Mouse (Mus musculus): ENCODE data around the gene Olfr1009. TPM values are rescaled to one million over a fixed set of nuclear protein-coding genes. Genes with fewer than 3 reads are reported as not detected.
"Not testable (repeated sequence)": the region's sequence is repeated elsewhere in the genome, so short reads cannot be mapped to it uniquely, and the experiment has no call there.

Gene Olfr1009
- not detected in 2 replicates for polyA plus RNA-seq (2015; fragmentation: Nextera tagmentation; extraction: Ambion mirVana)

DNA sequence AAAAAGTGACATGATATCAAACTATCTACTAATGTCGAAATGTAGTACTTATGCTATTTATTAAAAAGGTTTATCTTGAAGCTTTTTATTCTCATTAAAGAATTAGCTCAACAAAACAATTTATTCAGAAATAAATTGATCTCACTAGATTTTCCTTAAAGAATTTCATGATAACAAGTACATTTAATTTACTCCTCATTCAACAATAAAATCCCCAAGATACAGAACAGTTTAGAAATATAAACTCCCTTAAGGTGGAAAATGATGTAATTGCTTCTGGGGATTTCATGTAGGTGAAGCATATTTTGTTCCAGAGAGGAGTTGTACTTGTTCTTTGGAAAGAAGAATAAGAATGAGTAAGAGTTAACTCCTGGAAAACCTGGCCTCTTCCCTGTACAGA, at the start of gene Olfr1009:
Gene Olfr1009, plus strand, starts transcription at position 301 of the 400 bp plus-strand sequence.
- Histone ChIP-seq H3K27ac (no peak within 1 kb of the TSS), H3K4me3 (no peak within 1 kb of the TSS), H3K4me2 (no peak within 1 kb of the TSS), H3K4me1 (no peaks in the 10 kb centered on the region), H3K9ac (no peak within 1 kb of the TSS), H3K9me3 (no peaks in the 10 kb centered on the region), H3K36me3 (no peaks in the 10 kb centered on the region), H3K27me3 (no peaks in the 10 kb centered on the region)
- WGBS, result 89% methylated on average over 1 of the region's 1 CpGs
- no peak for ATAC-seq (ENCODE audit: insufficient number of reproducible peaks, insufficient read depth, low FRiP score, low TSS enrichment, low read depth)

DNA sequence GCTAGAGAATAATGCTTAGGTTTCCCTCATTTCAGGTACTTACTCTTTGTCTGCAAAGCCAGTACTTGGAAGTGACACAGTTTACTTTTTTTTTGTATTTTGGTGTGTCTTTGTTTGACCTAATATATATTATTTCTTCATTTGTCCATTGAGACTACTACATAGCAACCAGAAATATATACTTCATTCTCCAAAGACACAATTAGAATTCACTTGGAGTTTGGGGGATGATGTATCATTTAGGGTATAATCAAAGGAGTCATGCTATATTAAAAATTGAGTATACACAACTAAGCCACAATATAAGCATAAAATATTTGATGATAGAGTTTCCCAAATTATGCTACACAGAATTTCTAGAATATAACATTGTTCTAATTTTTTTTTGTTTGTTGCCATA, 36.6 kb upstream of the Olfr1009 start, which contains the start of gene Olfr1006:
Gene Olfr1006, minus strand, starts transcription at position 101 of the 400 bp plus-strand sequence.
- no peak within 1 kb of the TSS for H3K4me2 ChIP-seq
- H3K27ac ChIP-seq, result no peak within 1 kb of the TSS
- H3K36me3 ChIP-seq, result no peaks in the 10 kb centered on the region
- ATAC-seq (ENCODE audit: insufficient number of reproducible peaks, insufficient read depth, low FRiP score, low TSS enrichment, low read depth), result no peak
- no peaks in the 10 kb centered on the region for H3K27me3 ChIP-seq
- H3K4me1 ChIP-seq, result no peaks in the 10 kb centered on the region
- no peaks in the 10 kb centered on the region for H3K9me3 ChIP-seq
- no peak within 1 kb of the TSS for H3K4me3 ChIP-seq
- no peak within 1 kb of the TSS for H3K9ac ChIP-seq

DNA sequence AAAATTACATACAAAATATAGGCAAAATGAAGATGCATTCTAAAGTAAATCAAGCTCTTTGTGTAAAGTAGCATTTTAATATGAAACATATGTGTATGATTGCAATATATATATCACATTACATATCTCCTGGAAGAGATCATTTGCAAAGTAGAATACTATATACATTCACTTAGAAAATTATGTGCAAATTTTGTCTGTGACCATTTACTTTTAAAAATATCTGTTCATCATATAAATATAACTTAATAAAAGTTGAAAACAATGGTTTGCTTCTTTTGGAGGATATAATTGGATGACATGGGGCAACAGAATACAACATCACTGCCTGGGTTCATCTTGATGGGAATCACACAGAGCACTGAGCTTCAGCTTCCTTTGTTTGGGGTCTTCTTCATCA, 26.1 kb upstream of the Olfr1009 start, which contains the start of gene Olfr1008:
Gene Olfr1008, plus strand, starts transcription at position 301 of the 400 bp plus-strand sequence.
- Histone ChIP-seq H3K4me1 (no peaks in the 10 kb centered on the region), H3K27ac (no peak within 1 kb of the TSS), H3K27me3 (no peaks in the 10 kb centered on the region), H3K4me3 (no peak within 1 kb of the TSS), H3K9ac (no peak within 1 kb of the TSS), H3K9me3 (0 out of 2 replicates have a peak, but pooled peaks cover 3% of the 10 kb centered on the region), H3K4me2 (no peak within 1 kb of the TSS), H3K36me3 (no peaks in the 10 kb centered on the region)
- no peak for ATAC-seq (ENCODE audit: insufficient number of reproducible peaks, insufficient read depth, low FRiP score, low TSS enrichment, low read depth)

- H3K4me1 ChIP-seq; H3K27me3 ChIP-seq; H3K9ac ChIP-seq; H3K4me2 ChIP-seq; H3K4me3 ChIP-seq; H3K27ac ChIP-seq; ATAC-seq (ENCODE audit: insufficient number of reproducible peaks, insufficient read depth, low FRiP score, low TSS enrichment, low read depth); H3K36me3 ChIP-seq; H3K9me3 ChIP-seq: not testable (repeated sequence)
- 78% methylated on average over 2 of the region's 2 CpGs for WGBS
Measured at GRCm38 (mm10) chr2:85710680-85711079, 4.5 kb upstream of the Olfr1009 start.

DNA sequence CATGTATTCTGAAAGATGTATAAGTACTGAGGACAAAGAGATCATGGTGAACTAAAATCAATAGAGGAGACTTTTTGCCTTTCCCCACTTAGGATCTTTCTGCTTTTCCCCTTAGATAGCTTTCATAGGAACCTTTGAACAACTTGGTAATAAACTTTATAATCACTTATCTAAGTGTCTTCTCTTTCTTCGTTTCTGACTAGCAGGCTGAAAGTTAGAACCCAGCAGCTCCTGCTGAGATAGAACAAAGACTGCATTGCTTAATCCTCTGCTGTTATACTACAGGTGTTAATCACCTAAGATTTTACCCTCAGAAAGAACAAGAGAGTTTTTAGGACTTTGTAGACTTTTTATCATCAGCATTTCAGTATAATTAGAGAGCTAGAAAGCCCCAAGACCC, 4.1 kb upstream of the Olfr1009 start:
- Histone ChIP-seq H3K27me3 (no peaks in the 10 kb centered on the region), H3K36me3 (no peaks in the 10 kb centered on the region), H3K4me1 (no peaks in the 10 kb centered on the region), H3K27ac (no peak overlapping the region), H3K4me2 (no peak overlapping the region), H3K4me3 (no peak overlapping the region), H3K9me3 (no peaks in the 10 kb centered on the region), H3K9ac (no peak overlapping the region)
- WGBS, result 39% methylated on average over 1 of the region's 1 CpGs
- no peak for ATAC-seq (ENCODE audit: insufficient number of reproducible peaks, insufficient read depth, low FRiP score, low TSS enrichment, low read depth)

DNA sequence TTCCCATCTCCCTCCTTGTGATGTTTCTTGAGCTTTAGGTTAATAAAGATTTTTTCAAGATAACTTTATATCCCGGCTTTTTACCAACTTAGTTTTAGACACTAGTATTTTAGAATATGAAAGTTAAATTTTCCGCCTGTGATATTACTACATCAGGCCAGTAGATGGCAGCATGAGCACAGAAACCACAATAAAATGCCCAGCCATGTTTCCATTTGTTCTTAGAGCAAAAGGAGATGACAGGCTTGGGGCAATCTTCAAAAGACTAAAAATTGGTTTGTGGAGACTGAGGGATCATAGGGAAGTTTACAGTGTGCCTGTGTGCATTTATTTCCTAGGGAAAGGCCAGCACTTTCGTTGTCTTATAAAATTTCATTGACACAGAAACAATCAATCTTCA, 10.6 kb downstream of the Olfr1009 start:
- Histone ChIP-seq H3K27ac (no peak overlapping the region), H3K4me1 (no peaks in the 10 kb centered on the region), H3K27me3 (no peaks in the 10 kb centered on the region), H3K4me2 (no peak overlapping the region), H3K36me3 (no peaks in the 10 kb centered on the region), H3K9ac (no peak overlapping the region), H3K4me3 (no peak overlapping the region), H3K9me3 (no peaks in the 10 kb centered on the region)
- WGBS, result 12% methylated on average over 3 of the region's 3 CpGs
- ATAC-seq (ENCODE audit: insufficient number of reproducible peaks, insufficient read depth, low FRiP score, low TSS enrichment, low read depth), result no peak

GRCm38 (mm10) chr2:85753822-85754221, 38.6 kb downstream of the Olfr1009 start:
- H3K27ac ChIP-seq, result no peak overlapping the region
- no peak overlapping the region for H3K4me3 ChIP-seq
- no peak overlapping the region for H3K9ac ChIP-seq
- no peaks in the 10 kb centered on the region for H3K27me3 ChIP-seq
- H3K36me3 ChIP-seq, result no peaks in the 10 kb centered on the region
- H3K4me1 ChIP-seq, result no peaks in the 10 kb centered on the region
- 74% methylated on average over 4 of the region's 4 CpGs for WGBS
- H3K4me2 ChIP-seq, result no peak overlapping the region
- no peaks in the 10 kb centered on the region for H3K9me3 ChIP-seq
- ATAC-seq (ENCODE audit: insufficient number of reproducible peaks, insufficient read depth, low FRiP score, low TSS enrichment, low read depth), result no peak

DNA sequence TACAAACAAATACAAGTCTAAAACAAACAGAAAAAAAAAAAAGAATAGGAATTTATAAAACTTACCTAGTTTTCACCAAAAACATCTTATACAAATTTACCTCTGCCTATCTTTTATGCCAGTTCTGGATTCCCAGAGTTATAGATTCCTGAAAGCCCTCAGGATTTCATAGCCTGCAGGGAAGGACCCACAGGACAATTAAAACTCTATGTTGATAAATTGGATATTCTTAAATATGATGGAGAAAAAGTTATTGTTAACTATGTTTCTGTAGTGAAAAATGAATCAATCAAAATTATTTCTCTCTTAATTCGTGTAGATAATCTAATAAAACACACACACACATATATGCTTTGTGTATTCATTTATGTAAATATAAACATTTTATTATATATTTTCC, 47.4 kb downstream of the Olfr1009 start, which contains the start of gene Olfr1012:
Gene Olfr1012, minus strand, starts transcription at position 101 of the 400 bp plus-strand sequence.
- H3K27me3 ChIP-seq, result no peaks in the 10 kb centered on the region
- no peak within 1 kb of the TSS for H3K4me2 ChIP-seq
- H3K27ac ChIP-seq, result no peak within 1 kb of the TSS
- no peaks in the 10 kb centered on the region for H3K4me1 ChIP-seq
- H3K4me3 ChIP-seq, result no peak within 1 kb of the TSS
- 61% methylated on average over 1 of the region's 1 CpGs for WGBS
- no peak within 1 kb of the TSS for H3K9ac ChIP-seq
- no peaks in the 10 kb centered on the region for H3K36me3 ChIP-seq
- H3K9me3 ChIP-seq, result no peaks in the 10 kb centered on the region
- no peak for ATAC-seq (ENCODE audit: insufficient number of reproducible peaks, insufficient read depth, low FRiP score, low TSS enrichment, low read depth)

GRCm38 (mm10) chr2:85766798-85767197, 51.6 kb downstream of the Olfr1009 start, which contains the start of gene Olfr1013:
Olfr1013 (plus strand) TSS chr2:85767098.
- Histone ChIP-seq H3K27me3 (no peaks in the 10 kb centered on the region), H3K4me2 (no peak within 1 kb of the TSS), H3K9ac (no peak within 1 kb of the TSS), H3K9me3 (no peaks in the 10 kb centered on the region), H3K27ac (no peak within 1 kb of the TSS), H3K36me3 (no peaks in the 10 kb centered on the region), H3K4me1 (no peaks in the 10 kb centered on the region), H3K4me3 (no peak within 1 kb of the TSS)
- ATAC-seq (ENCODE audit: insufficient number of reproducible peaks, insufficient read depth, low FRiP score, low TSS enrichment, low read depth), result no peak

DNA sequence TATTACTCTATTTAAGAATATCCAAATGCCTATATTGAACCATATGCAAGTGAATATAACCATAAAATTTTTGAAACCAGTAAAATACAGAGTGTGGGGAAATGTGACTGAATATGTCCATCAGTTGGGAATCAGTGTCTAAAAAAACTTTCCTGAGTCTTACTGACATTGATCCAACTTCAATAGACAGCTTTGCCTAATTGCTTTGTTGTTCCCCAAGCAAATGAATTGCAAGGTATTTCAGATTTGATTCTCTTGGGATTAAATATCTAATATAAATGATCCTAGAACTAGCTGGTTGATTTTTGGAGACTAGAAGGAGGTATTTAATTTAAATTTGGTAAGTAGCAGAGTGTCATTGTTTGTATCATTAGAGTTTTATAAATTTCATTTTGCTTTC, 57.2 kb downstream of the Olfr1009 start, which contains the start of gene Olfr1014:
Gene Olfr1014, plus strand, starts transcription at position 301 of the 400 bp plus-strand sequence.
- Histone ChIP-seq H3K9me3 (no peaks in the 10 kb centered on the region), H3K27ac (no peak within 1 kb of the TSS), H3K4me1 (no peaks in the 10 kb centered on the region), H3K9ac (no peak within 1 kb of the TSS), H3K27me3 (no peaks in the 10 kb centered on the region), H3K36me3 (no peaks in the 10 kb centered on the region), H3K4me2 (no peak within 1 kb of the TSS), H3K4me3 (no peak within 1 kb of the TSS)
- no peak for ATAC-seq (ENCODE audit: insufficient number of reproducible peaks, insufficient read depth, low FRiP score, low TSS enrichment, low read depth)
